Mouse (Mus musculus) skeletal muscle tissue, adult 2 months (tissue): ENCODE measurements around the gene Gm21974.
"Not testable (repeated sequence)": the region's sequence is repeated elsewhere in the genome, so short reads cannot be mapped to it uniquely, and the experiment has no call there.

ENCODE experiments used
- DNase-seq: peaks from one replicate; pipeline ENCODE4 v3.0.0-alpha.2; 2012; ENCODE audit warnings: low read depth, low spot score

The Gm21974 gene

DNA sequence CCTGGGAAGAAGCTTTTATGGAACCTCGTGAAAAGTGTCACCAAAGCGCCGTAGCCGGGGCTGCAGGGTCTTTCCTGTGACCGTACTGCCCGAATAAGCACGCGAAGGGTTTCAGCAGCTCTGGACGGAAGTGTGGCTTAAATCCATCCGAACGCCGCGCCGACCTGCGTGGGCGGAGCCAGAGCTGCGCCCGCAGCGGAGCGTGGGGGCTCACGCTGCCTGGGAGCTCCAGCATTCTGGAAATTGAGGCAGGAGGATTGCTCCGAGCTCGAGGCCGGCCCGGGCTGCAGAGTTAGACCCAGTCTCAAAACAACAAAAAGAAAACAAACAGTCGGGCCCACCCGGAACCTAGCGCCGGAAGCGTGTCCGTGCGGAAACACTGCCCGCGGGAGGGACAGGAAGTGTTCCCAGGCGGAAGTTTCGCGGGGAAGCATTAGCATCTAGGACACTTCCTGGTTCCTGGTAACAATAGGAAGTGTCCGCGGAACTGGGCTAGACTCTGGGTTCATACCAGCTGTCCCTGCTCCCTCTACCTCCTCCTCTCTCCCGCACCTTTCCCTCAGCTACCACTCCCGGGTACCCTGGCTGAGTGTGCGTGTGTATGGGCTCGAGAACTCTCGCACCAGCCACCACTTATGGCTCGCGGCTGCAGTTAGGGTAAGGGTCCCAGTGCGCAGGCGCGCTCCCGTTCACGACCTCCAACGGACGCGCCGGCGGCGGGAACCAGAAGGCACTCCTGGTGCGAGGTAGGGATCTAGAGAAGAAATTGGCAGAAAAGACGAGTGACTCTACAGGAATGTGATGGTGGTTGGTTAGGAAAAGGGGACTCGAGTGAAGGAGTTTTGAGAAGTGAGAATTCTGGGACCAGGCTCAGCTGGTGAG is 18.5 kb downstream of the Gm21974 start, which contains the start of gene Zfp668:
Gene Zfp668 (minus strand): TSS at position 362 of the 882 bp plus-strand sequence.
- peak; percentile 84 for DNase-seq

DNA sequence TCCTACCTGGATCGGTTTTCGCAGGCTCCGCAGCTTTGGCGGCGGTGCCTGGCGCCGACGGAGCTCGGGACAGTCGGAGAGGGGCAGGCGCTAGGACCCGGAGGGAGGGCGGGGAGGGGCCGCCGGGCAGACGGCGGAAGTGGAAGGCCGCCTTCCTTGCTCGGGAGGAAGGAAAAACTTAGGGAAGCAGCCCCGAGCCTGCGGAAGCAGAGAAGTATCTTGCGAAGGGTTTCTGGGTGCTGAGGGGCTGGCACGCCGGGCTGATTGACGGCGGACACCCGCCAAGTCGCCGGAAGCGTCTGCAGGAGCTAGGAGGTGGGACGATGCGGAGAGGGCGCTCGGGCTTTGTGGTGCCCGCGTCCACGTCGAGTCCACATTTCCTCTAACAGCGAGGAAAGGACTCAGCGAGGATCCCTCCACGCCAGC is 19.2 kb downstream of the Gm21974 start, which contains the start of gene Zfp646:
Gene Zfp646 (plus strand): TSS at position 181 of the 426 bp plus-strand sequence.
- DNase-seq: peak; percentile 80

DNA sequence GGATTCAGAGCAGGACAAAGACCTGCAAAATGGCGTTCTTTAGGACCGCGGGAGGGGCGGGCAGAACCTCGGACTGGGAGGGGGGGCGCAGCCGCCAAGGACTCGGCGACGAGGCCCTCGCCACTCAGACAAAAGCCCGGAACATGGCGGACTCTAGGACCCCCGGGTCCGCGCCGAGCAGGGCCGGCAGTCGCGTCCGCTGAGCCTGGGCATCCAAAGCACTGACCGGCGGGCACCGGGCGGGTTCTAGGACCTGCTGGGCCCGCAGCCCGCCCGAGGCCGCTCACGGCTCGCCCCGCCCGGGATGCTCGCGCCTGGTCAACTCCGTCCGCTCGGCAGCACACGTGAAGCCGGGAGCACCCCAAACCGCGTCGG is 19.6 kb downstream of the Gm21974 start:
- peak; percentile 84 for DNase-seq

DNA sequence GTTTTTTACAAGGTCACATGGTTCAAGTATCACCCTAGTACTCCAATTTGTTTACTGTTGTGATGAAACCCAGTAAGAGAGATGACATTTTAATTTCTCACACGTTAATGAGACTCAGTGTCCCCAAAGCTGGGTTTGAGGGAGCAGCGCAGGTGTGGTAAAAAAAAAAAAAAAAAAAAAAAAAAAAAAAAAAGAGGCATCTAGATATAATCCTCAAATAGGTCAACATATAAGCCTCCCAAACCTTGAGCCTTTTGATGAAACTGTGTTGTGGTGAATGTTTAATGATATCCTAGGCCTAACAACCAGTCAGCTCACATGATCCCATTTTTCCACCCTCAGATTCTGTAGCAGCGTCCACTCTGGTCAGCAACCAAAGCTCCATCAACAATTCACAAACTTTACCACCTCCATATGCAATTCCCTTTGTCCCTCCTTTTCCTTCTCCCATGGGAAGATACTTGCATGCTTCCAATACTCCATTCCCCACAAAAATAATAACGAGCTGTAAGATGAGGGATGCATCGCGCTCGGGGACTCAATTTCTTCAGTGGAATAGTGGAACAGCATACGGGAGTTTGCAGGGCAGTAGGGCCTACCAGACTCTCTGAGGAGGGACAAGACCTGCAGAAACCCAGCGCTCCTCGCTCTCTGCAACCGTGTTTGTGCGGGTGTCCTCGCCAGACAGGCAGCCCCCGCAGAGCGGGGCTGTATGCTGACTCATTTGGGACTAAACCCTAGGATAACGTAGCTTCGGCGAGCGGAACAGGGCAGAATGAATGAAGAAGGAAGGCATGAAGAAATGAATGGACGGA is 20.2 kb downstream of the Gm21974 start:
- no peak for DNase-seq

DNA sequence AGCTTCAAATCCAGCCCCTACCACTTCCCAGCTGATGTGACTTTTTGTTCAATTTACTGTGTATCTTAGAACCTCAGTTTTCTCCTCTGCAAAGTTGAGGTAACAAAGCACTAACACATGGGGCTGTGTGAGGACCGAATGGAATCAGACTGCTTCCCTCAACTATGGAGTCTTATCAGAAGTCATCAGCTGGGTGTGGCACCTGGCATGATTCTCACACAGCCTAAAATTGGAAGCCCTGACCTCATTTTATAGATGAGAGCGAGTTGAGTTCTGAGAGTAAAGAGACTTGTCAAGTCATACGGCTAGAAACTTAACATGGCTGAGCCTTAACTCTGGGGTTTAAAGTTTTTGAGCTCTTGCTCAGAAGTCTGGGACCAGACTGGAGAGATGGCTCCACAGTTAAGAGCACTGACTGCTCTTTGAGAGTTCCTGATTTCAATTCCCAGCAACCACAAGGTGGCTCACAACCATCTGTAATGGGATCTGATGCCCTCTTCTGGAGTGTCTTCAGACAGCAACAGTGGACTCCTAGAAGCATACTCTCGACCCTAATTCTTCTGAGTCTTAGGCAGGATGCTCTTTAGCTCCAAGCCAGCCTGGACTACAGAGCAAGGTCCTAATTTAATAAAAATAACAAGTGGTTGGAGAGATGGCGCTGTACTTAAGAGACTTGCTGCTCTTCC is 25.0 kb downstream of the Gm21974 start:
- DNase-seq: no peak

DNA sequence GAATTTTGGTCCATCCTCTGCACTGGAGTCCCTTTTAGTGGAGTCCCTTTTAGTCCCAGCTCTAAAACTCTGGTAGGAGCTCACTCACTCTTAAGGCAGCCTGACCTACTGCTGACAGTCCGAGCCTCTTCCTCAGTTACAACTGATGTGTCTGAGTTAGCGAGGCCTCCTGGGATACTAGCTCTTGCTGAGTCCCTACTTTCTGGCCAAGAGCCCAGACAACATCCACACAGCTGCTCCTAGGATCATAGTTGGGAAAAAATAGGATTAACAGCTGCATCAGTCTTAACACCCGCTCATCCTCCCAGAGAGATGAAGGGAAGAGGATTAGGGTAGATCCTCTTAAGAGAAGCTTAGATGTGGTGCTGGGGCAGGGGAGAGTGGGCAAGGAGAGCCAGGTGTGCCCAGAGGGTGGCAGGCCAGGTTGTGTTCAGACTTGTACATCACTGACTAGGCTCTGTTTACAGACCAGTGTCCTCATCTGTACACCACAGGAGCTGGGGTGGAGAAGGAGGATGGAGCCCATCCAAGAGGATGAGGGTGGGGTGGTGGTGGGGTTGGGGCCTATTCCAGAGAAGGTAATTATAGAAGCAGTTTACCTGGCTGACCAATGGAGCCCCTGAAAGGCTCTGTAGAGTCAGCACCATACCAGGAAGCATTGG is 26.0 kb downstream of the Gm21974 start:
- DNase-seq: peak; percentile 68

DNA sequence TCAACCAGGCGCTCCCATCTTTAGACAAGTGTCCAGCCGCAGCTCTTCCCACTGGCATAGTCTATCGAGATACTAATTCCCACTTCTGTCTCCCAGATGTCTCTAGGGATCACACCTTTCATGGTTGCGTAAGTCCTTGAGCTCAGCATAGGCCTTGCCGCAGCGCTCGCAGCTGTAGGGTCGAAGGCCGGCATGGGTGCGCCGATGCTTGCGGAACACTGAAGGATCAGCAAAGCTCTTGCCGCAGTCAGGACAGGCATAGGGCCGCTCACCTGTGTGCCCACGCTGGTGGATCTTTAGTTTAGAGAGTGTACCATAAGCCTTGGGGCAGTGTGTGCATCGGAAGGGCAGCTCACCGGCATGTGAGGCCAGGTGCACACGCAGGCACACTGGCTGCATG is 27.6 kb downstream of the Gm21974 start:
- no peak for DNase-seq

DNA sequence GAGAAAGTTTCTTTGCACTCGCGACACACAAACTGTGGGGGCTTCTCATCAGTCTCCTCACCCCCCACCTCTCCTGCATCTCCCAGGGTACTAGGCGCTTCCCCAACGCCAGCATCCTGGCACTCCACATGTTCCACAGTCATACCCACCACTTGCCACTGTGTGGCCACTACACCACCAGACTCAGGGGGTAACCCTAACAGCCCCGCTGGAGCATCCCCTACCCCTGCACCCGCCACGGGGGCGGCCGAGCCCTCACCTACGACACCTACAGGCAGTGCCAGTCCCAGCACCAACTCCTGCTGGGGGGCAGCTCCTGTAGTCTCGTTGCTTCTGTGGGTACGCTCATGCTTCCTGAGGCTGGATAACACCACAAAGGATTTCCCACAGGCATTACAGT is 28.8 kb downstream of the Gm21974 start:
- DNase-seq: no peak

DNA sequence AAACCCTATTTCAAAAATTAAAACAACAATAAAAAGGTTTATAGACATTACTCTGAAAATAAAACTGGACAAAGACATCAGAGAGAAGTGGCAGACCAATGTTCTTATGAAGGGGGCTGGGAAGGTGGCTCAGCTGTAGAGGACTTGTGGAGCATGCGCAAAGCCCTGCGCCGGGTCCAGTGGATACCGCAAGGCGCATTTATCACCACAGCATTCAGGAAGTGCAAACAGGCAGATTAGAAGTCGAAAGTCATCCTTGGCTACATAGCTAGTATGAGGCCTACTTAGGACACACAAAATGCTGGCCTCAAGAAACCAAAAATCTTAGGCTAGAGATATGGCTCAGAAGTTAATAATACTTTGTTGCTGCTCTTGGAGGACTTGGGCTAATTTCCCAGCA is 37.0 kb downstream of the Gm21974 start:
- no peak for DNase-seq

DNA sequence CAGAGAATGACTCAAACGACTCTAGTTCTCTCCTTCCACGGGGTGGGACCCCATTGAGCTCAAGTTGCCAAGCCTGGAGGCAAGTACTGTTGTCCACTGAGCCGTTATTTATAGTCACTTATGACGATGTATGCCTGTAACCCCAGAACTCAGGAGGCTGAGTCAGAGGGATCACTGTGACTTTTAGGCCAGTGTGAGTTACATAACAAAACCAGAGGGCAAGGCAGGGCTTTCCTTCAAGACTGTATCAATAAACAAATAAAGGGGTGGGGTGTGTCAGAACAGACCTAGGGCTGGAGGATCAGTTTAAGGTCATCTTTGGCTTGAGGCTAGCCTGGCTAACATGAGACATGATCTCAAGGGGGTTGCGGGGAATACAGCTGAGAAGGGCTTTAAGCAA is 44.3 kb downstream of the Gm21974 start:
- peak; percentile 87 for DNase-seq

DNA sequence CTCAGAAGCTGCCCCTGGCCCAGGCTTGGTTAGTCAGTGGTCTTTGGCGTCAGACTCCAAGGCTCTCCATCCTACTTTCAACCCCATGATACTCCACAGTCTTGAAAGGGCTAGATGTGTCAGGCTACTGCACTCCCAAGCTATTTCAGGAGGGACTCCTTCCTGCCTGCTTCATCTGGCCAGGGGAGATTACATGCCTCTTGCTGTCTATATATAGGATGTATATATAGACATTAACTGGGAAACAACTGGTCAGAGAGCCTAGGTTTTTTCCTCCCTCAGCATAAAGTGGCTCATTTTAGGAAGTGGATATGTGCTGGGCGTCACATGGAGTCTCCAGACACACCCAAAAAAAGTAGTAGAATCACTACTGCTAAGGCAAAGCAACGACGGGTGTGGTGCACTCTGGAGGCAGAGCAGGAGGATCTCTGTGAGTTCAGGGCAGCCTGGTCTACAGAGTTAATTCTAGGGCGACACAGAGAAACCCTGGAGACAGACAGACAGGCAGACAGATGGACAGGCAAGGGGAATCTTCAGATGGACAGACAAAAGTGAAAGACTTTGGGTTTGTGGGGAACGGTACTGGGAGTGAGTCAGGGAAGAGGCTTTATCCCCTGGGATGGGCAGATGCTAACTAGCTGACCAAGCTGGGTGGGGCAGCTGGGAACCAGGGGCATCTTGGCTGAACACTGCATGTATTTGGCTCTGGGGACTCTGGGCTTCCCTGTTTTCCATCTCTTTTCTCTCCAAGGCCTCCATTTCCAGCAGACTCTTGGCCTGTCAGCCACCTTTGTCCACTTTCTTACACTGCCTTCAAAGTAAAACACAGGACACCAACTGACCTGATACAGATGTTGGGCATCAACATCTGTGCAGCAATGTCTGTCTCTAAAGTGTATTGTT is 45.0 kb downstream of the Gm21974 start:
- DNase-seq: peak; percentile 34

DNA sequence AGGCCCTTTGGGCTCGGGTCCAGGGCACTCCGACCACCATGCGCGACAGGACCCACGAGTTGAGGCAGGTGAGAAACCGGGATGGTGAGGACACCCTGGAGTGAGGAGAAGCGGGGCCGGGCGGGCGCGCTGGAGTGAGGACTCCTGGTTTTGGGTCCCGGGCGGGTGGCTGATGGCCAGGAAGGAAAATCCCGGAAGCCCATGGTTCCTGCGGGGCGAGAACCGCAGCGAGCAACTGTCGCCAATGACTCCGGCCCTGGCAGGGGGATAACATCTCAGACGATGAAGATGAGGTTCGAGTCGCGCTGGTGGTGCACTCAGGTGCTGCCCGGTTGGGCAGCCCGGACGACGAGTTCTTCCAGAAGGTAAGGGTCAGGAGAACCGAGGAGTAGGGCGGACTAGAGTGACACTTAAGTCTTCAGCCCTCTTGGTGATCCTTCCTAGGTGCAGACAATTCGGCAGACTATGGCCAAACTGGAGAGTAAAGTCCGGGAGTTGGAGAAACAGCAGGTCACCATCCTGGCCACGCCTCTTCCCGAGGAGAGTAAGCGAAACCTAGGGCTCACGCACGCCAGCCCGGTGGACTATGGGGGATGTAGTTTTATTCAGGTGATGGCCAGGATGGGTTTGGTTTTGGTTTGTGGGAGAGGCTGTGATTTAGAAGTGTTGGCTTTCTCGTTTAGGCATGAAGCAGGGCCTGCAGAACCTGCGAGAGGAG is 53.1 kb downstream of the Gm21974 start:
- peak; percentile 74 for DNase-seq

DNA sequence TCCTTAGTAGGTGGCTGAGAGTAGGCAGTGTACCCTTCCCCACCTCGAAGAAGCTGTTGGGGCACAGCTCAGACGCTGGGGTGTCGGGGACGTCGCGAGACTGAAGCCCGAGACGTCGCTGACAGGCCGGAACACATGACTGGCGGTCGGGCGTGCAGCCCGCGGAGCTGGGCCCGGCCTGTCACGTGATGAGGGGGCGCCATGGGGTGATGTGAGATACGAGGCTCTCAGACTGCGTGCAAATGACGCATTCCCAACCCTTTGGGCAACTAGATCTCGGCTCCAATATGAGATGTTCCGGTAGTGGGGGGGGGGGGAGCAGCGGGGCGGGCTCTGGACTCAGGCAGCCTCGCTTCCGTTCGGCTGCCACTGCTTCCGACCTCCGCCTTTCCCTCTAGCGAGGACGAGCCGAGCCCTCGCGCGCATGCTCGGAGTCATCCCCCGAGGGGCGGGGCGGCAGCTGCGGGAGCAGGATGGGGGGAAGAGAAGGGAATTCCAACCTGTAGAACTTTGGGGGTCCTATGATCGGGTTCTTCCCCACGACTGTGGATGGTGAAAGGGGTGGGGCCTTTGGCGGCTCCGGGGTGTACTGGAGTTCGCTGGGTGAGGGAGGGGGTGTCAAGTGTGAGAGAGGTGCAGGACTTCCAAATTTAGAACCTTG is 53.8 kb downstream of the Gm21974 start:
- peak; percentile 96 for DNase-seq

DNA sequence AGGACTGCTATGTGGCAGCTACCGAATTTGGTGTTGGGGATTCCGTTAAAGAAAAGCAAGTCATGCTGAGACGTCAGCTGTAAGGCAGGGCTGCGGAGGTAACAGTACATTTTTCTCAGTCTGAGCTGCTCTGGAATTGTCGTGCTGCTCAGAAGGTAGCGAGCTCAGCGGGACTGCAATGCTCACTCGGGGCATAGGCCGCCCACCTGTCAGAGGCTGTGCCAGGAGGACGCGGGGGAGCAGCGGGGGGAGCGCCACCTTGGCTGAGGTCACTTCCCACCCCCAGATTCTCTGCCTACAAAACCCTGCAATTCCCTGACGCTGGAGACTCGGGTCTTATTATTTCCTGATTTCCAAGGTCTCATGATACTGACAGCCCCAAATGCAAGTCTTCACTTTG is 54.4 kb downstream of the Gm21974 start:
- DNase-seq: no peak

DNA sequence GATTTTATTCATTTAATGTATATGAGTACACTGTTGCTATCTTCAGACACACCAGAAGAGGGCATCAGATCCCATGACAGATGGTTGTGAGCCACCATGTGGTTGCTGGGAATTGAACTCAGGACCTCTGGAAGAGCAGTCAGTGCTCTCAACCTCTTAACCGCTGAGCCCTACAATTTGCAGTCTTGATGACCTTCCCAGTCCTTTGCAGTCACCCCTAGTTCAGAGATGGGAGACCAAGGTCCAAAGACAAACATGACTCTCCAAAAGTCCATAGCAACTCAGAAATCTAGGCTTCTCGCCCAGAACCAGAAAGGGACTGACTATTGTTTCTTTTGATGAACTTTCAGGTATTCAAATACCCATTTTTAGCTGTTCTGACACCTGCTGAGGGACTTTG is 55.2 kb downstream of the Gm21974 start:
- not testable (repeated sequence) for DNase-seq

DNA sequence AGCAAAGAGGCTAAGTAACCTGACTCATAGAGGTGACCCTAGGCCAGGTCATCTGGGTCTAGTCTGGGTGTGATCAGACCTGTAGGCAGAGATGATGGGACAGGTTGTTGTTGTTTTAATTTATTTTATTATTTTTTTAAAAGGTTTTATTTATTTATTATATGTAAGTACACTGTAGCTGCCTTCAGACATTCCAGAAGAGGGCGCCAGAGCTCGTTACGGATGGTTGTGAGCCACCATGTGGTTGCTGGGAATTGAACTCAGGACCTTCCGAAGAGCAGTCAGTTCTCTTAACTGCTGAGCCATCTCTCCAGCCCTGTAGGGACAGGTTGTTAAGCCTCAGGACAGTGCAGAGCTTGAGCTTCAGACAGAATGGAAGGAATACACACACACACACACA is 57.4 kb downstream of the Gm21974 start:
- DNase-seq: not testable (repeated sequence)

DNA sequence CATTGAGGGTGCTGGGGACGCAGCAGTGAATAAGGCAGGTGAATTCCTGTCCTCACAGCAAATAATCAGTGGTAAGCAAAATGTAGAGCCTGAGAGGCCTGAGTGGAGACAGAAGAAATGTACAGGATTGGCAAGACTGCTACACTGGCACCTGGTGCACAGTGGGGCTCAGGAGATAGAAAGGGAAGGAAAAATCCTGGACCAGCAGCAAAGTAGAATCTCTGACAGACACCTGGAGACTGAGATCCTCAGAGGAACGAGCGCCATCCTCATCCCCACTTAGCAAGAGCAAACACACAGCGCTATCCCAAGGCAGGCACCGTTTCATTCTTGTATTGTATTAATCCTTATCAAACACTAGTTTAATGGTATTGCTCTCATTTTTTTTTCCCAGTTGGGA is 57.8 kb downstream of the Gm21974 start:
- DNase-seq: no peak
